Mouse (Mus musculus) heart, embryonic 11.5 days (tissue): ENCODE results near the gene Cfap100. TPM values are rescaled to one million over a fixed set of nuclear protein-coding genes. Genes with fewer than 3 reads are reported as not detected.

Experiments used
- ATAC-seq: fragments of 200-750 bp; cut with Nextera tagmentation; replicated peaks from 2 replicates; pipeline ENCODE4 v1.8.0; 2017; ENCODE audit warnings: moderate library complexity; ENCODE audit not compliant: insufficient number of reproducible peaks, low FRiP score, low TSS enrichment
- H3K27ac ChIP-seq: fragments of 300-500 bp; sonication (generic); 2 replicates; pipeline ENCODE4 v1.5.1; 2014; ENCODE audit warnings: mild to moderate bottlenecking, low read depth, low read length
- H3K27me3 ChIP-seq: fragments of 300-500 bp; sonication (generic); 2 replicates; pipeline ENCODE4 v1.6.1; 2014; ENCODE audit warnings: mild to moderate bottlenecking, low read length, mixed read lengths; ENCODE audit not compliant: control insufficient read depth, insufficient read depth
- H3K36me3 ChIP-seq: fragments of 300-500 bp; sonication (generic); 2 replicates; pipeline ENCODE4 v1.6.1; 2014; ENCODE audit warnings: mild to moderate bottlenecking, low read length, moderate library complexity, mixed read lengths; ENCODE audit not compliant: control insufficient read depth, insufficient read depth
- H3K4me1 ChIP-seq: fragments of 300-500 bp; sonication (generic); 2 replicates; pipeline ENCODE4 v1.6.1; 2014; ENCODE audit warnings: low read length; ENCODE audit not compliant: control insufficient read depth, insufficient read depth
- H3K4me2 ChIP-seq: fragments of 300-500 bp; sonication (generic); 2 replicates; pipeline ENCODE4 v1.6.1; 2014; ENCODE audit warnings: mild to moderate bottlenecking, moderate library complexity
- H3K4me3 ChIP-seq: fragments of 300-500 bp; sonication (generic); 2 replicates; pipeline ENCODE4 v1.5.1; 2014; ENCODE audit warnings: low read depth, low read length
- H3K9ac ChIP-seq: fragments of 300-500 bp; sonication (generic); 2 replicates; pipeline ENCODE4 v1.6.1; 2014; ENCODE audit warnings: mild to moderate bottlenecking, low read depth, low read length, moderate library complexity
- H3K9me3 ChIP-seq: fragments of 300-500 bp; sonication (generic); replicated peaks from 2 replicates; pipeline ENCODE4 v1.6.1; 2016; ENCODE audit warnings: low read length; ENCODE audit not compliant: control insufficient read depth
- WGBS: fragments of 180-500 bp; shearing (Covaris S2); extraction: QIAGEN DNeasy Blood & Tissue Kit; methylation state at CpG from one replicate; pipeline ENCODE4 v1.1.7; 2014; ENCODE audit not compliant: insufficient replicate concordance; 5-methylcytosine and 5-hydroxymethylcytosine counted together
- polyA plus RNA-seq: library from polyadenylated mRNA; unstranded; fragments of >200 nt; fragmentation: Nextera tagmentation; extraction: Ambion mirVana; gene quantifications from 2 replicates; pipeline ENCODE4 v1.2.1, GENCODE M21; 2014

Cfap100 gene
- polyA plus RNA-seq, 1 experiment from 2014 or later = not detected

DNA sequence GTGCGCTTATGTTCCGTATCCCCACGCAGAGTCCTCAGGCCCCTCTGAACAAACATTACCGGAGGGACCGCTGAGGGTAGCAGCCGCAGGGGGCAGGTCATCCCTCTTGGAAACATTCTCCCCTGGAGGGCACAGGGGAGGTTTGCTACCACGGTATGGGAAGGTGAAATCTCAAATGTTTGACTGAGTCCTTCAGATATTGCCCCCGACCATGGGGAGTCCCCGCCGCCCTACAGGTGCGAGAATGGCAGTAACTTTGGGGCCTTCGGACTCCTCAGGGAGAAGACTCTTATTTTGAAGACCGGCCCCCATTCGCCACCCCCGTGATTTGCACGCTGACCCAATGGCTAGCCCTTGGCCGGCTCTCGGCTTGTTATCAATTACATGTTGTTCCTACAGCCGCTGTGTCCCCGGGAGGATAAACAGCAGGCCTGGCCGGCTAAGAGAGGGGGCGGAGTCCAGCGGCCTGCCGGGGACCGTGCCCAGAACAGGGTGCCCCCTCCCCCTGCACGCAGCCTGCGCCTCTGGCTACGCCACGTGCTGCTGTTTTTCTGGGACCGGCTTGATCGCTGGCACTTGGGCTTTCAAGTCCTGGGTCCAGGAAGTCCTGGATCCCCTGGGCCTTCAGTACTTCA is 34.7 kb upstream of the Cfap100 start:
- peak overlapping the region; percentile 29 for H3K27ac ChIP-seq
- peaks cover 8% of the 10 kb centered on the region for H3K4me1 ChIP-seq
- H3K9ac ChIP-seq = peak overlapping the region; percentile 78
- H3K4me3 ChIP-seq = peak overlapping the region; percentile 72
- H3K4me2 ChIP-seq = peak overlapping the region; percentile 100
- H3K27me3 ChIP-seq = peaks cover 22% of the 10 kb centered on the region
- no peaks in the 10 kb centered on the region for H3K36me3 ChIP-seq
- WGBS = under 1% methylated on average over 31 of the region's 31 CpGs
- no peaks in the 10 kb centered on the region for H3K9me3 ChIP-seq
- peak; percentile 77 for ATAC-seq

DNA sequence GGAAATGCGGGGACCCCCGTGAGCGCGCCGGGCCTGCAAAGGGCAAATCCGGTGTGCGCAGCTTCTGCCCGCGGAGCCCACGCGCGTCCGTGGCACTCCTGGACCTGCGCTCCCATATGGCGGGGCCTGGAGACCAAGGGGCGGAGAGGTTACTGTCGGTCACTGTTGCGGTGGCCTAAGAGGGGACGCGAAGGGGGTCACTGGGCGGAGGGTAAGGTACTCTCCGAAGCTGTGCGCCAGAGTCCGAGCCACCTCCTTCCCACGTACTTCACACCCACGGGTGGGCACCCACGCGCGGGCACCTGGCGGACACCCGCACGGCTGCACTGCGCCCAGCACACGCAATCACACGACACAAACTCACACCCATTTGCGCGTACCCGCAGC is 34.2 kb upstream of the Cfap100 start:
- Histone ChIP-seq H3K27ac (peak overlapping the region; percentile 29), H3K9ac (peak overlapping the region; percentile 78), H3K9me3 (no peaks in the 10 kb centered on the region), H3K4me1 (peaks cover 8% of the 10 kb centered on the region), H3K4me2 (peak overlapping the region; percentile 100), H3K4me3 (peak overlapping the region; percentile 72), H3K36me3 (no peaks in the 10 kb centered on the region), H3K27me3 (peaks cover 24% of the 10 kb centered on the region)
- ATAC-seq = peak; percentile 36; the same call in 1 of the 2 replicates
- WGBS = under 1% methylated on average over 38 of the region's 38 CpGs

DNA sequence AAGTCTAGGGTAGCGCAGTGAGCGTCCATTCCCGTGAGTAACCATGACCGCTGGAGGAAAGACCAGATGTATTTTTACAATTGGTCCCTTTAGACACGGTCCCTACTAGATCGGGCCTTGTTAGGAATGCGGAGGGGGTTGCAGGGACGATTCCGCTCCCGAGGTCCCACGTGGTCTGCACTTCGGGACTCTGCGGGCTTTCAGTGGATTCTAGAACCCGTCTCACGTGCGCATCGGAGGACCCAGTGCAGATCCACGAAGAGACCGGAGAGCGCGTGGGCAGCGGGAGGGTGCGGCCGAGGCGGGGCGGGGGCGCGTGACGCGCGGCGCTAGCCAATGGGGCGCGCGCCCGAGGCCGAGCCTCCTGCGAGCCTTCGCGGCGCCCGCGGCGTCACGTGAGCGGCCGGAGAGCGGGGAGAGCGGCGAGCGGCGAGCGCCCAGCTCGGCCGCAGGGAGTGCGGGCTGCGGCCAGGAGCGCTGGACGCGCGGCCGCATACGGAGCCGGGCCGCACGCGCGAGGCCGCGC is 33.6 kb upstream of the Cfap100 start, which contains the start of gene Klf15:
TSS of gene Klf15 (plus strand) at position 396 of the 526 bp plus-strand sequence.
- WGBS = under 1% methylated on average over 63 of the region's 70 CpGs
- Histone ChIP-seq H3K9me3 (no peaks in the 10 kb centered on the region), H3K36me3 (no peaks in the 10 kb centered on the region), H3K9ac (peak within 1 kb of the TSS; percentile 78), H3K27me3 (peaks cover 24% of the 10 kb centered on the region), H3K4me3 (peak within 1 kb of the TSS; percentile 72), H3K4me1 (peaks cover 8% of the 10 kb centered on the region), H3K27ac (peak within 1 kb of the TSS; percentile 29), H3K4me2 (peak within 1 kb of the TSS; percentile 100)
- ATAC-seq = peak; percentile 55

DNA sequence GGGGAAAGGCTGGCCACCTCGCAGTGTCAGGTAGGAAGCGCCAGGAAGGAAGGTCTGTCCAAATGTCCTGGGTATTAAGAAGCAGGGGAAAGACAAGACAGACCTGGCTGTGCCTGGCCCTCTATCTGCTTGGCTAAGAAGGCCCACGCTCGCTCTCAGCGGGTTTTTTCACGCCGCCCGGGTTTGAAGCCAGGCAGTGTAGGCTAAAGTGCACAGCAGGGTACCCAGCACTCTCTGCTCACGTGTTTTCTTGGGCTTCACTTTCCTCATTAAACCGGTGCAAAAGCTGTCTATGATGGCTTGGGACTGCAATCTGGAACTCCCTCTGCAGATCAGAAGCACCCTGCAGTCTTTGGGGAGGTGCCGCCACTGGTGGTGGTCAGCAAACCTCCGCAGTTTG is 33.2 kb upstream of the Cfap100 start:
- Histone ChIP-seq H3K4me2 (peak overlapping the region; percentile 100), H3K4me3 (peak overlapping the region; percentile 72), H3K9me3 (no peaks in the 10 kb centered on the region), H3K27ac (no peak overlapping the region), H3K27me3 (peaks cover 24% of the 10 kb centered on the region), H3K9ac (no peak overlapping the region), H3K36me3 (no peaks in the 10 kb centered on the region), H3K4me1 (peaks cover 8% of the 10 kb centered on the region)
- 13% methylated on average over 12 of the region's 12 CpGs for WGBS
- no peak for ATAC-seq

DNA sequence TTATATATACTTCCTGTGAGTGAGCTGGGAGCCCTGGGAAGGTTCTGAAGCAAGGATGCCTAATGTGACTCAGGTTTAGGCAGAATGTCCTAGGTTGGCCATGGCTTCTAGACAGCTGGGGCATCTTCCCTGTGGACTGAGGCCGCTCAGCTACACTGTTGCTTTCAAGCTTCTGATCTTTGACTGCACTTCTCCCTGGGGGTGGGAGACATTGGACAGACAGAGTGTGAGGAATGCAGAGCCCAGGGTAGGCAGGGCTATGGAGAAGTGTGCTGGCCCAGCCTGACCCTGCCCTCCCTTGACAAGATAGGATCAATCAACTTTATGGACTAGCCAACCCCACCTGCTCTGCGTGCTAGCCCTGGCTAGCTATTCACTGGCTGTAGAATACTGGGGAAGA is 32.6 kb upstream of the Cfap100 start:
- Histone ChIP-seq H3K4me2 (no peak overlapping the region), H3K27ac (no peak overlapping the region), H3K27me3 (peaks cover 24% of the 10 kb centered on the region), H3K9me3 (no peaks in the 10 kb centered on the region), H3K36me3 (no peaks in the 10 kb centered on the region), H3K9ac (no peak overlapping the region), H3K4me3 (no peak overlapping the region), H3K4me1 (peaks cover 8% of the 10 kb centered on the region)
- ATAC-seq = no peak
- 62% methylated on average over 2 of the region's 2 CpGs for WGBS

DNA sequence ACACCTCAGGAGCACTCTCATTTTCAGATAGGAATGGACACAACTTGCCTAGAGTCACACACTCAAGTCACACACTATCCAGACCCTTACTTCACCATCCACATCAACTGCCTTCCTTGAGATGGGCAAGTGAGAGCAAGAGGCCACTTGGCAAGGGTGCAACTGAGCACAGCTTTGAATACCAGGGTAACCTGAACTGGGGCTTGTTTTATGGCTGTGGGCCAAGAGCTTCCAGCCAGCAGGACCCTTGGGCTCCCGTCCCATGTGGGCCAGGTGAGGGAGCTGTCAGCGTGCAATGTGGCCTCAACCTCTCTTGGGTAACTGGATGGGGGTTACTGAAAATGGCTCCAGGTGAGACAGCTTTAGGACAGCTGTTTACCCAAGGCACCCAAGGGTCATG is 28.8 kb upstream of the Cfap100 start:
- H3K27ac ChIP-seq = no peak overlapping the region
- H3K4me1 ChIP-seq = no peaks in the 10 kb centered on the region
- H3K4me2 ChIP-seq = no peak overlapping the region
- H3K4me3 ChIP-seq = no peak overlapping the region
- H3K9ac ChIP-seq = no peak overlapping the region
- WGBS = 78% methylated on average over 2 of the region's 2 CpGs
- H3K27me3 ChIP-seq = peaks cover 22% of the 10 kb centered on the region
- ATAC-seq = no peak
- no peaks in the 10 kb centered on the region for H3K36me3 ChIP-seq
- H3K9me3 ChIP-seq = no peaks in the 10 kb centered on the region

DNA sequence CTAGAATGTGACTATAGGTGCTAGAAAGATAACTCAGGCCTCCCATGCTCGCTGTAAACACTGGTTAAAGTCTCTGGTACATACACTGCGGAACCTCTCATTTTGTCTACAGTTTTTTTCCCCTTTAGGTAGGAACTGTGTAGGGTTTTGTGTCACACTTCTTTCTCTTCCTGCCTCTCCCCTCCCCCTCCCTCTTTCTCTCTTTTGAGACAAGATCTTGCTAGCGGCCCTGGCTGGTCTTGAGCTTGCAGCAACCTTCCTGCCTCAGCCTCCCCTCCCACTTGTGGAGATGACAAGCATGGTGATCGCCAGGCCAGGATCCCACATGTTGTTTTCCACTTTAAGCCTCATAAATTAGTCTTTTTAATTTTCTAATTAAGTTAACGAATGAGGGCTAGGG is 25.2 kb upstream of the Cfap100 start:
- Histone ChIP-seq H3K27ac (no peak overlapping the region), H3K4me2 (no peak overlapping the region), H3K4me3 (no peak overlapping the region), H3K4me1 (no peaks in the 10 kb centered on the region), H3K9me3 (no peaks in the 10 kb centered on the region), H3K36me3 (no peaks in the 10 kb centered on the region), H3K9ac (no peak overlapping the region), H3K27me3 (peaks cover 2% of the 10 kb centered on the region; the same call in 1 of the 2 replicates)
- ATAC-seq = no peak
- 82% methylated on average over 5 of the region's 5 CpGs for WGBS

DNA sequence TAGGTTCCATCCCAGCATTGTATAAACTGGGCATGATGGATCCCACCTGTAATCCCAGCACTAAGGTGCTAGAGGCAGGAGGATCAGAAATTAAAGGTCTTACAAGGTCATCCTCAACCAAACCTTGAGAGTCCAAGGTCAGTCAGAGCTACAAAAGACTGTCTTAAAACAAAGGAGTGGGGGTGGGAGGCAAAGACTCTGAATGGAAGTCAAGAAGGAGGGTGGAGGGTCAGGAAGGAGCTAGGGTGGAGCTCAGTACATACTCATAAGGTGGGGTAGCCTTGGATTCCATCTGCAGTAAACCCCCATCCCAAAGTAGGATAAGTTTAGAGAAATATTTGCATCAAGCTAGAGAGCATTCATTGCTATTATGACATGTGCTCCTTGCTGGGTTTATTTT is 24.0 kb upstream of the Cfap100 start:
- Histone ChIP-seq H3K27me3 (no peaks in the 10 kb centered on the region), H3K4me1 (no peaks in the 10 kb centered on the region), H3K9ac (no peak overlapping the region), H3K4me3 (no peak overlapping the region), H3K27ac (no peak overlapping the region), H3K4me2 (no peak overlapping the region), H3K36me3 (no peaks in the 10 kb centered on the region), H3K9me3 (no peaks in the 10 kb centered on the region)
- no peak for ATAC-seq

DNA sequence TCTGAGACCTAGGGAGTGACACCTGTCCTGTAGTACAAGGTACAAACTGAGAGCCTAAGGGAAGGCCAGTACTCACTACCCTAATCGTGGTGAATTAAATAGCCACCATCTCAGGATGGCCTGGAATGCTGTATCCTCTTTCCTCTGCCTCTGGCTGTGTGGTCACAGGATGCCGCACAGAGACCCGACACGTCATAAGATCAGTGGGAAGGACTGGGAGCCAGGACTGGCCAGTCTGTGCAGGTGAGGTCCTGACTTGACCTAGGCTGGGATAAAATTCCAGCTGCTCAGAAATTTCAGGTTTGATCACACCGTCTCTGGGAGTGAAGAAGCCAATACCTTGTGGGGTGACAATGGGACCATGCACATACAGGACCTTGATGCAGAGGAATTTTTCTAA is 22.9 kb upstream of the Cfap100 start:
- H3K4me2 ChIP-seq = no peak overlapping the region
- no peaks in the 10 kb centered on the region for H3K4me1 ChIP-seq
- no peak overlapping the region for H3K27ac ChIP-seq
- no peaks in the 10 kb centered on the region for H3K27me3 ChIP-seq
- WGBS = 81% methylated on average over 5 of the region's 5 CpGs
- no peak for ATAC-seq
- H3K9ac ChIP-seq = no peak overlapping the region
- H3K9me3 ChIP-seq = no peaks in the 10 kb centered on the region
- H3K4me3 ChIP-seq = no peak overlapping the region
- H3K36me3 ChIP-seq = no peaks in the 10 kb centered on the region
